Mouse (Mus musculus) lung, postnatal 14 days (tissue): ENCODE measurements around the gene Nmnat3.

Experiments
- DNase-seq: peaks from one replicate; pipeline ENCODE4 v3.0.0; 2021

Gene Nmnat3

DNA sequence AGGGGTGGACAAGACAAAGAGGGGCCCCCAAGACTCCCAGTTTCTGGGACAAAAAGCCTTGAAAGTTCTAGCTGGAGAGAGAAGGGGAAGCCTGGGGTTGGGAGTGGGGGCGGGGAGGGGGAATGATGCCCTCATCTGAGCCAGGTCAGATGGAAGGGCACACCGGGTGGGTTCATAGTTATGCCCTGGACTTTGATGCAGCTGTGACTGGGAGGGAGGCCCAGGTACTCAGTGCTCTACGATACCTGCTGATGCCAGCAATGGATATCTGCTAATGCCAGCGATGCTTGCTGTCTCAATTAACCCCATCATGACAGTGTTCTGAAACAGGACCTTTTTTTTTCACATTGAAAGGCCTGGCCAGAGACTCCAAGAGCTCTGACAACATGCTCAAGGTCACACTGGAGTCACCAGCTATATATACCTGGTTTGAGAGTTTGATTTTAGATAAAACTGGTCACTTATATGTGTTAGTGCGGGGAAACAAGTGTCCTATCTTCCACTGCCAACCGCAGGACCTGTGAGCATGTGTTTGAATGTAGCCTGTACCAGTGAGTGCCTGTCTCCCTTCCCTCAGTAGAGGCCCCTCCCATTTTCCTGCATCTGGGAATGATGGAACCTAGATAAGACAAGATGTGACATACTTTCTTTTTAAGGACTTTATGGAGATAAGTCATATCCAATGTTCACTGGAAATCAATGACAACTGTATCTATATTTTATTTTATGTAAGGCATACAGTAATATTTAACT is 25.6 kb downstream of the Nmnat3 start:
- no peak for DNase-seq

DNA sequence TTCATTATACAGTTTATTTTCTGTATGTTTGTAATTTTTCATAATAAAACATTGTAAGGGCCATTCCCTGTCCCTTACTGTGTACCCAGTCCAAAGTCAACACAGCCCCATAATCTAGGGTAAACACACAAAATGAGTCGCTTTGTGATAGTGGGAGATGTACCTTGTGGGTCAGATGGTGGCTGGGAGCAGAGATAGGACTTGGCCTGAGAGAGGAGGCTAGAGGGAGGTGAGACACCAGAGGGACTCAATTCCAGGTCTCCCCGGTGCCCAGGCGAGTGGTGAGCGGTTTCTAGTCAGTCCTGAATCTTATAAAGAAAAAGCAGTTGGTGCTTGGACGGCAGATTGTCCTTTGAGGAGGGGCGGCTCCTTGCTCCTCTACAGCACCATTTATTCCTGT is 26.4 kb downstream of the Nmnat3 start:
- DNase-seq: no peak

DNA sequence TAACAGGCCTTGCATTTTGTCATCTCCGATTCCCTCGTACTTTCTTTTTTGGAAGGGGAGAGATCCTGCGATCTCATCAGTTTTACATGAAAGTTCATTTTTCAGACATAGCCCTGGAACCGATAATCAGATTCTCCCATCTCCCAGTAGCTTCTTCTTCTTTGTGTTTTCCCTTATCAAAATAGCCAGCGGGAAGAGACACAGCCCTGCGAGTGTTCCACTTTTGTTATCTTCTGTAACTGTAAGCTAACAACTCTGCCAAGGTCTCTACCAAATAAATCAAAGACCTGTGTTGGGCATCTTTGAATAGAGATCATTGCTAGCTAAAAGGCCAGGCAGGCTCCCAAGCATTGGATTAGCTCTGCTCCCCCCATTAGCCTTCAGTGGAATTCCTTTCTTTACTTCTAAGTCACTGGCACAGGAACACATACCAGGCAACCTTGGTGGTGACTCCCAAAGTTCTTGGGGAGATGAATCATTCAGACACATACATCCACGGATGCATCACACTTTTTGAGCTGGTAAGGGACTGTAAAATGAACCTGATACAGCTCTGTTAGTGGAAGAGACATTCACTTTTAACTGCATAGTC is 26.9 kb downstream of the Nmnat3 start:
- no peak for DNase-seq

DNA sequence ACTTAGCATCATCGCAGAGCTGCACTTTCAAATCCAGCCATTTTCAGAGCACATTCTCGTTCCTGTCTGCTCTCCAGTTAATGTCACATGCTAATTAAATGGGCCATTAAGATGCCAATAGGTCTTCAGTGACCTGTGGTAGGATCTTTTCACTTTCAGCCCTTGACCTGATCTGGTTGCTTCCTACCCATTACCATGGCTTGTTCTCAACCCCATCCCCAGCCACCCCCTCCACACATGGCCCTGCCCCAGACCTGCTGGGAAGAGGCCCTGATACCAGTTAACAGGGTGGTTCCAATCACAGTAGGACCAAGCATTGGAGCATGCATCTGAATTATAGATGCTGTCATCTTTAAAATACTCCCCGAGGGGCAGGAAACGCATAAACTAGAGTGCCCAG is 30.7 kb downstream of the Nmnat3 start:
- DNase-seq: no peak

DNA sequence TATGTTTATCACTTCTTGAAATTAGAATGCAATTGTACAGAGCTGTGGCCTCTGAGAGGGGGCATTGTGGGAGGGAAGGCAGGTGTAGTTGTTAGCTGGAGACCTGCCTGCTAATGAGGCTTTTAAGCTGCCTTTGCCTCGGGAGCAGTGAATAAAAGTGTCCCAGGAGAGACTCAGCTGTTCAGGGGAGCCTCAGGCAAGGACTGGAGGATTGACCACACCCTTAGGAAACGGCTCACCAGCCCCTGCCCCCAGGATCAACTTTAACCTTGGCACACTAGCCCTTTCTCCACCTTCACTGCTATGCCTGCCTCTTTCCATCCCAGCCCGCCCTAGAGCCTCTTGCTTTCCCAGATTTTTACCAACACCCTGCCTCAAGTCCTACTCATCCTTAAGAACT is 31.6 kb downstream of the Nmnat3 start:
- DNase-seq: no peak

DNA sequence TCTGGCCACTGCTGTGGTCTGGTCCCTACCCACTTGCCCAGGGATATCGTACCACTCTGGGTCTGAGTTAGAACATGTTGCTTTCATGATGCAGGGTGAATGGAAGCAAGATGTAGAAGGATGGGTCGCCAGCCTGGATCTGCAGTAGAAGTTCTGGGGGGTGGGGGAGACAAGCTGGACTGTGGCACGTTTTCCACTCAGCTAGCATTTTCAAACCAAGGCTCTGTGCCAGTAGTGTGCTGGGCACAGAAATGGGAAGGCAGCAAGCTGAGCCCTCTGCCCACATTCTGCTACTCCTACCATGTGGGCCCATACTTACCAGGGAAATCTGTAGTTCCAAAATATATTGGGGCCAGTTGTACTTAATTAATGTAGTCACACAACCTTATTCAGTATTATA is 33.5 kb downstream of the Nmnat3 start:
- no peak for DNase-seq

DNA sequence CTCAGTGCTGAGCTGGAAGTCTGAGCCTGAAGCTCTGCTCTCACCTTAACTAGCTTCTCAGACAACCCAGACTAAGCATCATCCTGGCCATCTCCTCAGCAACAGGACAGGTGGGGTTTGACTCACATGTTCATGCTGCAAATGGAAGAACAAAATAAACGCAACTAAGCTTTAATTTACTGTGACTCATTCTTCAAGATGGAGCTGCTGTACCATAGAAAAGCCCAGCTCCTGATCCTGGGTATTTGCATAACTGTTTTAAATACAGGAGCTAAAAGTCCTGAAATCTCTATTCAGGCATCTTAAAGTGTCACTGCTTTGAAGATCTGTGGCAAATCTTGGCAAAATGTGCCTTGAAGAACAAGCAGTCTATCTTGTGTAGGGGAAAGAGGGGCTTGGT is 38.9 kb downstream of the Nmnat3 start:
- no peak for DNase-seq

DNA sequence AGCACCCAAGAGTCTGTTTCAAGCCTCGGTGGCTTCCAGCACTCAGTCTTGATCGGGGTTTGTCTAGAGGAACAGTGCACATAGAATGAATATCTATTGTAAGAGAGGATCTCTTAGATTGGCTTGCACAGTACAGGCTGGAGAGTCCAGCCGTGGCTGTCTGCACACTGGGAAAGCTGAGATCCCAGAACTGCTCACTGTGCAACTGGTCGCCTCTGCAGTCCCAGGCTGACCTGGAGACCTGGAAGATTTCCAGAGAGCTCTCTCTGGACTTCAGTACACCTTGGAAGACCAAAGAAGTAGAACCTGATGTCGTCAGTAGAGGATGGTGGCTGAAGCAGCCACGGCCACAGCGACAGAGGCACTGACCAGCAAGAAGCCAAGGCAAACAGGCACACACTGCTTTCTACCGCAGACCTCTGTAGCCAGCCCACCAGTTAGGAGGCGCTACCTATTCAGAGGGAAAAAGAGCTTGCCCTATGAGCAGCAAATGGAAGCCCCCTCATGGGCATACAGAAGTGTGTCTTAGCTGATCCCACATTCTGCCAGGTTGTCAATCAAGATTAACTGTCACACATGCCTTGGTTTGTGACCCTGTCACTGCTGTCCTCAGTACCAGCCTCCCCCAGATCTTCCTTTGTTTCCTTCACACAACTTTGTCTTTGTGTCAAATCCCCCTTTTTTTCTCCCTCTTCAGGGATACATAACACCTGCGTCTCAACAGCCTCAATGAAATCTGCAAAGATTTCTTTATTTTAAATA is 41.4 kb downstream of the Nmnat3 start:
- no peak for DNase-seq

DNA sequence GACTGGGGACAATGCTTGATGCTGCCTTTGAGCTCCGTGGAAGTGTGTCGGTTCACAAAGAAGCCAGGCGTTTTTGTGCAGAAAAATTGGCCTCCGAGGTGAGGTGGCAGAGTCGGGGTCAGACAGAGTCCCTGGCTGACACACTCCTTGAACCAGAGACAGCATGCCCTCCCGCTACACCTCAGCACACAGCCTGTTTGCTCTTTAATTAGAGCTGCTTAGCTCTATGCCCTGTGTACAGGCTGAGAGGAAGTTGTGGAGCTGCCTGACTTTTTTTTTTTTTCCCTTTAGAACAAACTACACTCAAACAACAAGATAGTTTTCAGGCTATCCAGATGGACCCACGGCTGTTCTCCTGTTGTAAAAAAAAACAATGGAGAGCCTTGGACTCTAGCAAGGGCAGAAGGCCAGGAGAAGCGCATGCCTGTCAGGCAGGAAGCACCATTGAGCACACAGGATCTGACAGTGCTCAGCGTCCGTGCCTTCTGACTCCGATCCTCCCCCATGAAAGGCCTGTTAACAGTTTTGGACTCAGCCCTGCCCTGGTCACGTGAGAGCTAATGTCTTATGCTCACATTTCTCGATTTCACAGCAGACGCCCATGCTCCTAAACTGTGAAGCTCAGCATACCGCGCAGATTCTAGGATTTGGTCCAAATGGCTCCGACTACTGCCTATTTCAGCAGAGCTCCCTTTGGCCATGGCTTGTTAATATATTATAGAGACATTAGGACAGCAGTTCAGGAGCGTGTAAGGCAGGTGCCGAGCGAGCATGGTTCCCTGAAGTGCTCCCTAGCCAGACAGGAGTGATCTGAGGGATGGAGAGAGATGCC is 42.3 kb downstream of the Nmnat3 start:
- DNase-seq: peak; percentile 22

DNA sequence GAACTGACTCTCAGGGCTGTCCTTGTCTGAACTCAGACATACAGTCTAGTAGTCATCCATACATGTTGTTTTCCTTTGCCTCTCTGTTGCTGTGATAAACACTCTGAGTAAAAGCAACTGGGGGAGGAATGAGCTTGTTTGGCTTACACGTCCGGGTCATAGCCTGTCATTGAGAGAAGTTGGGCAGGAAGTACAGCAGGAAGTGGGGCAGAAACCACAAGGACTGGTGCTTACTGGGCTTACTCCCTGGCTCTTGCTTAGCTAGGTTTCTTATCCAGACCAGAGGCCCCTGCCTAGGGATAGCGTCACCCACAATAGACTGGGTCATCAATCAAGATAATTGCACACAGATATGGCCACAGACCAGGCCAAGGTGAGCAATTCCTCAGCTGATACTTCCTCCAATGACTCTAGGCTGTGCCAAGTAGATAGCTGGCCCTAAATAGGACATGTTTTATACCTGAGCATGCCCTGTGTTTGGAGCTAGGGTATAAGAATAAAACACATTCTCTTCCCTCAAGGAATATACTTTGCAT is 46.1 kb downstream of the Nmnat3 start:
- no peak for DNase-seq

DNA sequence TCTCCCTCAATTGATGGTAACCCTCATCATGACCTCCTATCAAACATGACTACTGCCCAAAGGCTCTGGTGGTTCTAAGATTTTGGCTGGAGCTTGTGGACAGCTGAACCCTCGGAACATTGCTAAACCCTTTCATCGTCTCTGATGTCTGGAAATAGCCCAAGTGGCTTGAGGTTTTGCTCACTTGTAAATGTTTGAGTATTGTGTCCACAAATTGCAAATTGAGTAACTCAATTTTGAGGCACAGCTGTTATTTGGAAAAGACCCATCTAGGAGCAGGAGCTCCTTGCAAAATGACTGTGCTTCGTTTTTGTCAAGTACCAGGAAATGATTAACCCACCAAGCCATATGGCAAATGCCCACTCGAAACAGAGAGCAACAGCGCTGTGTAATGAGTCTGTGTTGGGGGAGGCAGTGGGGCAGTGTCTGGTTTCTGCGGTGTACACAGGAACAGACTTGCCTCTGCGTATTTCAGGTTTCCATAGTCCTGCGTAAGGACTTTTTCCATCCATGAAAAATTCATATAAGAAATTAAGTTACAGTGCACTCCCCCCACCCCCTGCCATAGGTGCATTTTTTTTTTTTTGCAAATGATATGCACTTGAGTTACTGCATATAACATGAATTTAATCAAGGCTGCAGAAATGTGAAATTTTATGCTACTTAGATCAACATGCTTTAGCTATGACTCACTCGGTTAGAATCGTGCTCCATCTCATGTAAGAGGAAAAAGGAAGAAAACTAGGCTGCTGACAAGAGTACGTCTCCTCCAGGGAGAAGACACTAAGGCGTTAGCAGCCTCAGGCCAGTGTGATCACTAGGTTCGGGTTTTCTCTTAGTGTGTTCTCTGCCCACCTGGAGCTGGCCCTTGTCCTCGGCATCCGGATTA is 50.9 kb downstream of the Nmnat3 start:
- DNase-seq: no peak

DNA sequence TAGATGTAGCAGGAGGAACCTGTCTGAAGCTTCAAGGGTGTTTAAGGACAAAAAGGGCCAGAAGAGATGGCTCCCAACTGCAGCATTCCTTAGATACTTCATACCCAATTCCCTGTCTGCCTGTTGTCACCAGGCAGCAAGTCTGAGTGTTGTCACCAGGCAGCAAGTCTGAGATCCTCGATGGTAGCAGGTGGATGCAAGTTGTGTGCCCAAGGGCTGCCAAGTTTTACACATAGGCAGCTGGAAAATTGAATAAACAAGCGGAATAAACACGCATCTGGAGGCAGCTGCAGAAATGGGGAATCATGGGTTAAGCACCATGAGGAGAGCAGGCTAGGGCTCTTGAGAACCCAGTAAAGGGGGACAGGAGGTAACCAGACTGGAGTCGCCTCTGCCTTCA is 52.7 kb downstream of the Nmnat3 start:
- DNase-seq: peak; percentile 7

DNA sequence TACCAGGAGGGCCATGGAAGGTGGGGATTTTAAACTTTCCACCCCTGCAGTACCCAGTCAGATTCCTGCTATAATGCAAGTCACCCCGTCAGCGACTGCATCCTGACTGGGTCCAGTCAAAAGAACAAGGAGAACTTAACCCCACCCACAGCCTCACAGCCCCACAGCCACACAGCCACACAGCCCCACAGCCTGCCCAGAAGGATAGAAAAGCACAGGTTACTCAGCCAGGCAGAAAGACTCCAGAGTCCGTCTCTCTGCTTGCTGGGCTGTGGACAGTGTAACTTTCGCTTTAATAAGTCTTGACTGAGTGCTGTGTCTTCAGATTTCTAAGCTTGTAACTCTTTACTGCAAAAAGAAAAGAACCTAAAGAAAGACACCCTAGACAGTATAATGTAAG is 53.2 kb downstream of the Nmnat3 start:
- DNase-seq: no peak

DNA sequence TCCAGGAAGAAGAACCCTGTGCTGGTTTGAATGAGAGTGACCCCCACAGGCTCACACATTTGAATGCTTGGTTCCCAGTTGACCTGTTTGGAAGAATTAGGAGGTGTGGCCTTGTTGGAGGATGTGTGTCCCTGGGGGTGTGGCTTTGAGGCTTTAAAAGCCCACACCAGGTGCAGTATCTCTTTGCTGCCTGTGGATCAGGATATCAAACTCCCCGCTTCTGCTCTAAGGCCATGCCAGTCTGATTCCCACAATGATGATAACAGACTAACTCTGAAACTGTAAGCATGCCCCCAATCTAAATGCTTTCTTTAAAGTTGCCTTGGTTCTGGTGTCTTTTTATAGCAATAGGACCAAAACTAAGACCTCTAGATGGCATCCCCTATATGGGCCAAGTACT is 58.6 kb downstream of the Nmnat3 start:
- no peak for DNase-seq

DNA sequence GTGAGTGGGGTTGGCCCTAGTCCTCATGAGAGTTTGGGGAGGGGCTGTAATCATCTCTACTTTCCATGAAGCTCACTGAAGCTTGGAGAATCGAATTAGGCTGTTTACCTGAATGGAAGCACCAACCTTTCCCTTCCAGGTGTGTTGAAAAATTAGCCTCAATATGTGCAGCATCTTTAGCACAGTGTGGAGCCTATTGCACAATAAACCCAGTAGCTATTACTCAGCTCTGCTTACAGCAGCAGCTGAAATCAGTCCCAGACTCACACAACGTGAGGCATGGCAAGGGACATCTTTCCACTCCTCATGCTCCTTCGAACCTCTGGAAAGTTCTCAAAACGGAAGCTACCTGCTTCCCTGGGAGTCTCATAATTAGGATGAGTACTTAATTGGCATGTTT is 59.0 kb downstream of the Nmnat3 start:
- no peak for DNase-seq

DNA sequence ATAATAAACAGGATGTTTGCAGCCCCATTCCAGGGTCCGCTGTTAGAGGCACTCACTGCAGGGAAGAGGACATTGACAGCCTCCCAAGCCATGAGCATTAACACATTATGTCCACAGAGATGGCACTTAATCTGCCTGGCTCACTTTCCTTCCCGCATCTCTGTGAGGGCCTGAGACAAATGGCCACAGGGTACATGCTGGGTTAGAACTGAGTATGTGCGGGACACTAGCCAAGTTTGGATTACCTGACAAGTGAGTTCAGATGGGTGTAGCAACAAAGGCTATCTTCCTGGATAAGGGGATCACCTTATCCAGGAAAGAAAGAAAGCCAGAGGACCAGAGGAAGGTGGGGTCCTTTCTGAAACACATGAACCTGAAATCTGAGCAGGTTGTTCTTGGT is 59.8 kb downstream of the Nmnat3 start:
- DNase-seq: no peak

DNA sequence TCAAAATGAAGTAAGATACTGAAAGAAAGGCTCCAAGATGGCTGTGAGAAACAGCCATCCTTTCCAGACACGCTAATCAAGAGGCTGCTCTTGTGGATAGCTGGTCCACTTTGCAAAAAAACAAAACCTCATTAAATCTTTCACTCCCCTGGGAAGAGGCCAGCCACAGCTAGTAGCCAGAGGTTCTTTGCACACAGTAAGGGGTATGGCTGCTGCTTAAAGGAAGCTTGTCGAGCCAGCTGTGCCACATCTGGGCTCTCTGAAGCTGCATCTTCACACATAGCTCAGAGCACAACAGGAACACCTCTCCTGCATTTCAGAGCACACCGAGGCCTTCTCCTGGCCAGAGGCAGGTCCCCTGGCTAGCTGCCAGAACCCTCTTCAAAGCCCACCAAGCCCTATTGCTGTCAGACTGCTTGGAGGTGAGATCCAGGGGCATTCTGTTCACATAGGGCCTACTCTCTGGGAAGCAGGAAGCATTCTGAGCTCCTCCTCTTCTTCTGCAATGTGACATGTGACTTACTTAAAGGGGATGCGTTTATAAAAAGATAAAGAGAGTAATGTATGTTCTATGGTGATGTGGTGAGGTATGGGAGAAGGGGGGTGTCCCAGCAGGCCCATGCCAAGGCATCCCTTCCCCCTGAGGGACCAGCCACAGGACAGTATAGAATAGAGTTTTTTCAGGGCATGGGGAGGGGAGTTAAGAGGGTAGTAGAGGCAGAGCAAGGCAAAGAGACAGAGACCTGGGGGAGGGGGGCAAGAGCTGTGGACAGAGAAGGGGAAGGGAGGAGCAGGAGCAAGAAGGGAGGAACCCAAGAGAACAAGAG is 63.3 kb downstream of the Nmnat3 start:
- DNase-seq: no peak

DNA sequence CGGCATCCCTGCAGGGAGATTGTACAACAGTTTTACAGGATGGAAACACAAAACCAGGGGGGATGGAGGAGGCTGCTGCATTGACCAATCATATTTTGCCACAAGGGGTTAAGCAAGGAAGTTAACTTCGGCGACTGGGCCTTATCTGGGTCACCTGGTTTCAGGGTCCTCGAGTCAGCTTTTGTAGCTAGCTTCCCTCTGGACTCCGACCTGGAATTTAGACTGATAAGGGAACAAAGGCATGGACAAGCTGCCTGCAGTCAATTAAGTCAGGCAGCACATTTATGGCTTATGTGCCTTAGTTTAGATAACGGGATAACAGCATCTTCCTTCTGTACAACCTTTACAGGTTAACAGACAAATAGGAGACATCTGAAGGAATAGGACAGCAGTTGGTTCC is 65.1 kb downstream of the Nmnat3 start:
- no peak for DNase-seq

DNA sequence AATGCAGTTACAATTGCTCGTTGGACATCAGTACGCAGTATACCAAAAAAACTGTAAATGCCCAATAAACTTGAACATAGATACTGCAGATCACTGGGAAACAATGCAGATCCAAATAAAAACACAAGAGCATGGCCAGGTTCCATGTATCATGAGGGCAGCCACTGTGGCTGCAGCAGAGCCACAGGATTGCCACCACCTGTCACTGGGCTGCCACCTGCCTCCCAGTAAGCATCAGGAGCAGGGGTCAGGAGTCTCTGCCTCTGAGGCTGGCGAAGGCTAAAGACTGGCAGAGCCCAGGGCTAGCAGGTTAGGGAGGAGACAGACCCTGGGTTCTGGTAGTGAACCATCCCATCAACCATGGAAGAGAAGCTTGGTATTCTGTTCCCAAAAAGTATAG is 67.7 kb downstream of the Nmnat3 start:
- DNase-seq: no peak

DNA sequence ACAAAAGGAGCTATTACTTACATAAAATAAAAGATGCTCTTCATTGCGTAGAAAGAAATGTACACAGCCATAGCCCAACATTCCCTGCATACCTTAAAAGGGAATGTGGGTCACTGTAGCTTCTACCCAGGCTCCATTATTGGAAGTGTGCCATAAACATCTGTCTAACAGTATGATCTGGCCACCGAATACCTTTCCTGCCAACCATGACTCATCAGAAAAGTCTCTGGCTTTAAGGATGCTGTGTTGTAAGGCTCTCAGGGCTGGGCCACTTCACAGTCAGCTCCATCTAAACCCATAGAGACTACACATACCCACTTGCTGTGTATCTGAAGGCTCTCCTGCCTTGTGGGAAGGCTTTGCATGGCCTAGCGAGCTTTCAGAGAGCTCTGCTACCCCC is 73.8 kb downstream of the Nmnat3 start:
- no peak for DNase-seq

DNA sequence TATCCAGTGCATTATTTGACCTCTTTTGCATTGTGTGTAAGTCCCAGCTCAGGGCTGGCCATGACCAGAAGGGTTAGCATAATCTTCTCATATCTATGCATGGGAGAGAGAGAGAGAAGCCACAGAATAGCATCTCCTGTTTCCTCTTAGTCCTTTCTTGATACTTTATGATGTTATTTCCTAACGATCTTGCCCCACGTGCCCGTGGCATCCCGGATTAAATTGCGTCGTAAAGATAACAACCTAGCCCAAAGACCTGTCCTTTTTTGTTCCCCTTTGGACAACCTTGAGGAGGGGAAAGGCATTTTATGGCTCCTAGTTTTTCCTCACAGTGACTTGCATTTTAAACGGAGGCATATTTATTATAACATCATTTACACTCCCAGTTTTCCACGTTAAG is 78.8 kb downstream of the Nmnat3 start:
- DNase-seq: no peak
